Mouse (Mus musculus) stomach, postnatal 0 days (tissue): Measurements from ENCODE around the gene Zfp653.

ENCODE experiments used
- CTCF ChIP-seq: IDR thresholded peaks from 2 replicates; pipeline ENCODE4 v1.5.1; 2016; ENCODE audit warnings: antibody characterized with exemption, low read depth, mild to moderate bottlenecking, moderate library complexity
- EP300 ChIP-seq: optimal IDR thresholded peaks from 2 replicates; pipeline ENCODE3; 2016; ENCODE audit warnings: antibody characterized with exemption

GRCm38 (mm10) chr9:22037826-22038225 is 33.4 kb downstream of the Zfp653 start:
- TF ChIP-seq CTCF = no peak
- no peak for TF ChIP-seq EP300
